Mouse (Mus musculus) spleen, adult 10 weeks (tissue): Measurements from ENCODE around the gene 1700024B05Rik. TPM values are rescaled to one million over a fixed set of nuclear protein-coding genes. Genes with fewer than 3 reads are reported as not detected.

Source experiments
- polyA plus RNA-seq: library from polyadenylated mRNA; stranded (reverse); fragments of 350-450 nt; fragmentation: Illumina TruSeq; extraction: RNeasy Lipid Tissue Mini Kit (QIAGEN cat#74804); gene quantifications from one replicate; pipeline ENCODE4 v1.2.3, GENCODE M21; 2015; ENCODE audit warnings: low replicate concordance; ENCODE audit not compliant: insufficient read depth

1700024B05Rik gene
- polyA plus RNA-seq: not detected

GRCm38 (mm10) chr14:41943695-41944094, at the start of gene 1700024B05Rik:
TSS of gene 1700024B05Rik (plus strand) at chr14:41943995.

GRCm38 (mm10) chr14:41907190-41907589, 36.6 kb upstream of the 1700024B05Rik start, which contains the start of gene Gm7980:
TSS of gene Gm7980 (minus strand) at chr14:41907290.

GRCm38 (mm10) chr14:41924649-41925048, 19.1 kb upstream of the 1700024B05Rik start, which contains the start of gene 1700049E17Rik1:
TSS of gene 1700049E17Rik1 (plus strand) at chr14:41924949.

GRCm38 (mm10) chr14:41967827-41968226, 24.0 kb downstream of the 1700024B05Rik start, which contains the start of gene Gm6401:
TSS of gene Gm6401 (minus strand) at chr14:41967927.

GRCm38 (mm10) chr14:41983225-41983624, 39.4 kb downstream of the 1700024B05Rik start, which contains the start of gene Gm3543:
TSS of gene Gm3543 (minus strand) at chr14:41983325.

Other genes with a start within 250 kb of the 1700024B05Rik start
- not detected for gene Gm8068, start 242.1 kb upstream of the 1700024B05Rik start, polyA plus RNA-seq
- gene Gm7929, start 193.4 kb upstream of the 1700024B05Rik start, polyA plus RNA-seq: not detected
- gene Gm47189, start 171.6 kb upstream of the 1700024B05Rik start, polyA plus RNA-seq: not detected
- not detected for gene Gm7980, start 36.7 kb upstream of the 1700024B05Rik start, polyA plus RNA-seq
- not detected for gene 1700049E17Rik1, start 19.0 kb upstream of the 1700024B05Rik start, polyA plus RNA-seq
- not detected for gene Gm6401, start 23.9 kb downstream of the 1700024B05Rik start, polyA plus RNA-seq
- gene Gm3543, start 39.3 kb downstream of the 1700024B05Rik start, polyA plus RNA-seq: not detected
- gene Gm7951, start 173.4 kb downstream of the 1700024B05Rik start, polyA plus RNA-seq: not detected
- gene Gm17027, start 218.6 kb downstream of the 1700024B05Rik start, polyA plus RNA-seq: not detected
- gene Gm3573, start 246.8 kb downstream of the 1700024B05Rik start, polyA plus RNA-seq: not detected